Mouse (Mus musculus) lung, postnatal 0 days (tissue): ENCODE measurements around the gene Fggy.

ENCODE experiments used
- CTCF ChIP-seq: IDR thresholded peaks from 2 replicates; pipeline ENCODE4 v1.5.1; 2016; ENCODE audit warnings: antibody characterized with exemption, mild to moderate bottlenecking
- EP300 ChIP-seq: IDR thresholded peaks from 2 replicates; pipeline ENCODE4 v1.6.1; 2016; ENCODE audit warnings: antibody characterized with exemption, mild to moderate bottlenecking, control low read depth

GRCm38 (mm10) chr4:95713271-95713670, 156.0 kb downstream of the Fggy start:
- no peak for TF ChIP-seq EP300
- no peak for TF ChIP-seq CTCF
